Mouse (Mus musculus) cerebellum, adult 2 months (tissue): ENCODE data around the gene Slc10a7. TPM values are rescaled to one million over a fixed set of nuclear protein-coding genes. Genes with fewer than 3 reads are reported as not detected.
A peak's percentile ranks its signal among the peaks of the same experiment; 100 is the strongest.

Source experiments
- DNase-seq, 2 experiments: peaks; one replicate each; pipeline ENCODE4 v3.0.0; 2021
- H3K27ac ChIP-seq: fragments of 200-500 bp; 2 replicates; pipeline ENCODE4 v1.5.1; 2012; ENCODE audit warnings: low read length, control low read depth, inconsistent platforms; ENCODE audit not compliant: insufficient read depth
- H3K27me3 ChIP-seq: fragments of 200-500 bp; 2 replicates; pipeline ENCODE4 v1.6.1; 2012; ENCODE audit warnings: inconsistent platforms, mild to moderate bottlenecking, low read length, moderate library complexity; ENCODE audit not compliant: control insufficient read depth, insufficient read depth
- H3K4me1 ChIP-seq: fragments of 200-500 bp; 2 replicates; pipeline ENCODE4 v1.6.1; 2011; ENCODE audit warnings: low read length; ENCODE audit not compliant: control insufficient read depth, insufficient read depth
- H3K4me3 ChIP-seq: fragments of 200-500 bp; replicated peaks from 2 replicates; pipeline ENCODE3; 2011; ENCODE audit warnings: mild to moderate bottlenecking, low read depth, low read length, control low read depth; ENCODE audit not compliant: insufficient read depth
- CTCF ChIP-seq: fragments of 200-500 bp; IDR thresholded peaks from 2 replicates; pipeline ENCODE4 v1.5.1; 2011; ENCODE audit warnings: low read depth, mild to moderate bottlenecking, control low read depth, low read length, moderate library complexity, borderline replicate concordance; ENCODE audit not compliant: insufficient read depth
- POLR2A ChIP-seq: fragments of 200-500 bp; IDR thresholded peaks from 2 replicates; pipeline ENCODE4 v1.6.1; 2011; ENCODE audit warnings: low read length, control low read depth, borderline replicate concordance; ENCODE audit not compliant: insufficient read depth
- WGBS: fragments of 180-500 bp; shearing (Covaris S2); methylation state at CpG from one replicate; pipeline ENCODE4 v1.1.7; 2018; 5-methylcytosine and 5-hydroxymethylcytosine counted together
- polyA plus RNA-seq: library from polyadenylated mRNA; depleted of rRNA; stranded (reverse); fragments of >200 nt; gene quantifications from 2 replicates; pipeline ENCODE4 v1.2.3, GENCODE M21; 2012

The Slc10a7 gene
- polyA plus RNA-seq, 1 experiment = 6.7 TPM

DNA sequence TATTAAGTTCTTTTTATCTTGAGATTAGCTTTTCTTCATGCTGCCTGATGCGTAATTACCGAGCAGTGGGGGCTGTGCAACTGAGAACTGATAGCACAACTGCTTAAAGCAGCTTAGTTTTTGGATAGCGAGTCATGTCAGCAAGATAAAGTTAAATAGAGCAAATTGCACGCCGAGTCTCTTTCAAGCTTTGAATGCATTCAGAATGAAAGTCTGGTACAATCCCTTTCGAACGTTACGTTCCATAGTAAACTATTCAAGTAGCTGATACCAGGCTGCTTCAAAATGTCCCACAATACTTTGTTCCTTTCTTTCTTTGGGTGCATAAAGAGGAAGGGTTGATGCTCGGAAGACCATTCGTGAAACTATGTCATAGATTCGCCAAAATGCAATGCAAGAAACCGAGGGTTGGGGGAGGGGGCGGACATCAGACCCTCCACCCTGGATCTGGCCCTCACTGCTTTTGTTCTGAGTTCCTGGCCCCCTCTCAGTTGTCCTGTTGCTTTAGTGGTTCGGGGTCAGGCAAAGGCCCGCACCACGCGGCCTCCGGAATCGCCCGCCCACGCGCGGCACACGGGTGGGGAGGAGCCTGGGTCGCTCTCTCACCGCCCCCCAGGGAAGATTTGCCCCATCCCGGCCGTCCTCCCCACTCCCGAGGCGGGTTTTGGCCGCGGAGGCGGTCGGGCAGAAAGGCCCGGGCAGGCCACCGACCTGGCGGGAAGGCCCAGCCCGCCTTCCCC, 997 bp upstream of the Slc10a7 start:
- Histone ChIP-seq H3K27ac (peak overlapping the region; percentile 94), H3K27me3 (no peaks in the 10 kb centered on the region), H3K4me3 (peak overlapping the region; percentile 63), H3K4me1 (no peaks in the 10 kb centered on the region)
- 1% methylated on average over 36 of the region's 38 CpGs for WGBS
- peak in 1 of 2 experiments; percentile 69 for DNase-seq
- no peak for TF ChIP-seq CTCF
- TF ChIP-seq POLR2A = no peak

DNA sequence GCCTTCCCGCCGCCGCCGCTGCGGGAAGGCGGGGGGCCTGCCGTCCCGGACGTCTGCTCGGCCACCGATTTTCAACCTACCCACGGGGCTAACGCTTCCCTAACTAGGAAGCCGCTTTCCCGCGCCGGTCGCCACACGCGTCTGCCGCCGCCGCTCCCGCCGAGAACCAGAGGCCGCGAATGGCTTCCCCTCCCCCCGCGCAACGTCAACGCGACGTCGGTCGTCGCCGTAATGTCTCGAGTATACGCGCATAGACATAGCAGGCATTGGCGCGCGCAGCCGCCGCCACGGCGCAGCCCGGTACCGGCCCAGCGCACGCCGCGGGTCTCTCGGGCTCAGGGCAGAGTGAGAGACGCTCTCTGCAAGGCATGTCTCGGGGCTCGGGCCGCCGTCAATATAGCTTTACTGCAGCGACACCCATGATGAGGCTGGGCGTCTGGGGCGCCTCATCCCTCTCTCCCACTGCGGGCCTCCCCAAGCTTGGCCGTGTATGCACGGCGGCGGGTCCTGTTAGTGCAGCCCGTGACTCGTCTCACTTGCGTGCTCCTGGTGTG, 350 bp upstream of the Slc10a7 start, which contains the start of gene Rbmxl1:
Gene Rbmxl1, minus strand, starts transcription at position 180 of the 554 bp plus-strand sequence.
- Histone ChIP-seq H3K27ac (peak within 1 kb of the TSS; percentile 94), H3K27me3 (no peaks in the 10 kb centered on the region), H3K4me1 (no peaks in the 10 kb centered on the region), H3K4me3 (peak within 1 kb of the TSS; percentile 63)
- WGBS = under 1% methylated on average over 70 of the region's 70 CpGs
- no peak for TF ChIP-seq CTCF
- TF ChIP-seq POLR2A = peak; percentile 60
- DNase-seq = peak; percentile 88 to 93

DNA sequence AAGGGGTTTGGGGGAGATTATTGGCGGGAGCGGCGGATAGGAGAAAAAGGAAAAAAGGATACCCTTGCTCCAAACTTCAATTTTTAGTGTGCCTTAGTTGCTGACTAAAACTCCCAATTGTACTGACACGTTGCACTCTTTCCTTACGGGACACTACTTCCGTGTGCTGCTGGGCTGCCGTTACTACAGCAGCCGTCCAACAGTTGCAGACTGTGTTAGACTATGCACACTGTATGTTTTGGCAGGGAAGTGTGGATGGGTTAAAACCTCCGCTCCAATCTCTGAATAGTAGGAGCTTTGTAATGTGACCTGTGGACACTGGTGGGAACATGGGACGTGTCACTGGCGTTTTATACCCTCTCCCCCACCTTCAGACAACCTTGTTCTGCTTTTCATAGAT, 948 bp downstream of the Slc10a7 start:
- TF ChIP-seq CTCF (no peak), POLR2A (no peak)
- peak in 1 of 2 experiments; percentile 13 for DNase-seq
- peak overlapping the region; percentile 63 for H3K4me3 ChIP-seq
- no peaks in the 10 kb centered on the region for H3K4me1 ChIP-seq
- no peak overlapping the region for H3K27ac ChIP-seq
- H3K27me3 ChIP-seq = no peaks in the 10 kb centered on the region
- WGBS = under 1% methylated on average over 11 of the region's 11 CpGs

DNA sequence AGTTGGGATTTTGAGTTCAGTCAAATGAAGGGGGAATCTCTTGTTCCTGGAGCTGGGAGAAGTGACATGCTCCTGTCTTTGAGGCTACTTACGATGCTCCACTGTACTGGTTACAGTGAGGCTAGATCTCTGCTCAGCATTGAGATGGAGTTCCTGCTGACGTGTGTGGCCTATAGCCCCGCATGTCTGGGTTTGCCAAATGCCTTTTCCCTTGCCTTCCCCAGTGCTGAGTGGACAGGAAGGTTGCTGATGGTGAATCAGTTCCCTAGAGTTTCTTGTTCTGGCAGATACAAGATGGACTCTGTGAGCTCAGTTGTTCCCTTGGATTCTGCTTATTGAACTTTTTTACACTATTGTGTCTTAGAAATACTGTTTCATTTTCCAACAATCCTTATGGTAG, 1.8 kb downstream of the Slc10a7 start:
- Histone ChIP-seq H3K27me3 (no peaks in the 10 kb centered on the region), H3K27ac (no peak overlapping the region), H3K4me1 (no peaks in the 10 kb centered on the region), H3K4me3 (no peak overlapping the region)
- TF ChIP-seq CTCF (no peak), POLR2A (no peak)
- WGBS = 68% methylated on average over 3 of the region's 3 CpGs
- no peak for DNase-seq

DNA sequence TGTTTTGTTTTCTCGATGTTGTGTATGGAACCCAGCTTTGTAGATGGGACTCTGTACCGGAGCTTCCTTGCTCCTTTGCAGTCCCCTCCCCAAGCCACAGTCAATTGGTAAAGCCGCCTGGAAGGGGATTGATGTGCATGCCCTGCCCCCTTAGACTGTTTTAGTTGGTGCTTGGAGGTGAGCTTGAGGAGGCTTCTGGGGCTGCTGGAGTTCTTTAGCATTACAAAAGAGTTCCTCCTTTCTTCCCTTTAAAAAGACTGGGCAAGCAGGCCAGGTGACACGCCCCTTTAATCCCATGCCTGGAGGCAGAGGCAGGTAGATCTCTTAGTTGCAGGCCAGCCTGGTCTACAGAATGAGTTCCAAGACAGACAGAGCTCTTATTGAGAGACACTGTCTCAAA, 4.0 kb downstream of the Slc10a7 start:
- WGBS = 93% methylated on average over 4 of the region's 4 CpGs
- TF ChIP-seq POLR2A (no peak), CTCF (no peak)

DNA sequence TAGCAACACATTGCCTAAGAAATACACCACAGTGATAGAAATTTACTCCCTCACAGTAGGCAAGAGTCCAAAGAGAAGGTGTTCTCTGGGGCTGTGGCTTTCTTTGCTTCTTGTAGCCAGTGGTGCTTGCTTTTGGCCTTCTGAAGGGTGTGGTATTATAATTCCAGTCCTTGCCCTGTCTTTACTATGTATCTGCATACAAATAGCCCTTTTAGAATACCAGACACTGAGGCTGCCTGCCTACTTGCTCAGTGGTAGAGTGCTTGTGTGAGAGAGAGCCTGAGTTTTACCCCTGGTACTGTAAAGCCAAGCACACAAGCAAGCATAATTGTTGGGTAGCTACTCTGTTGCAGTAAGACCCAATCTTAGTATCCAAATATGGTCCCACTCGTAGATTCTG, 5.6 kb downstream of the Slc10a7 start:
- 96% methylated on average over 1 of the region's 1 CpGs for WGBS

More for the DNA sequence above, 4.0 kb downstream of the Slc10a7 start:
- no peaks in the 10 kb centered on the region for H3K27me3 ChIP-seq
- no peak overlapping the region for H3K27ac ChIP-seq
- DNase-seq = no peak
- no peaks in the 10 kb centered on the region for H3K4me1 ChIP-seq
- H3K4me3 ChIP-seq = no peak overlapping the region

DNA sequence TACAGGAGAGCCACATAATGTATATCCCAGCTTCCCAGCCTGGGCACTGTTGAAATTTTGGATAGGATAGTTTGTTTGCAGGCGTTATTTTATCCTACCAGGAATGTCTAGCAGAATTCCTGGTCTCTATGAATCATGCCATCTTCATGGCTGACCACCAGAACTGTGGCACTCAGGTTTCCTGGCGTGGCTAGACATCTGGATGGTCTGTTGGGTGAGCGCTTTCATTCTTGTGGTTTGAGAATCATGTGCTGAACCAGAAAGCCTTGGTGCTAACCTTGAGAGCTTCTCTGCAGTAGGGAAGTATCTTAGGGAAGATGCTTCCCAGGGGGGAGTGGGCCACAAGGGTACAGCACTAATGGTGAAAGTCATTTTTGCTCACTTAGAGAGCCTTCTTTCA, 6.0 kb downstream of the Slc10a7 start:
- Histone ChIP-seq H3K4me1 (no peaks in the 10 kb centered on the region), H3K27me3 (no peaks in the 10 kb centered on the region), H3K27ac (no peak overlapping the region), H3K4me3 (no peak overlapping the region)
- TF ChIP-seq POLR2A (no peak), CTCF (no peak)
- DNase-seq = no peak
- WGBS = 91% methylated on average over 3 of the region's 3 CpGs

More for the DNA sequence above, 5.6 kb downstream of the Slc10a7 start:
- no peaks in the 10 kb centered on the region for H3K27me3 ChIP-seq
- TF ChIP-seq CTCF = no peak
- TF ChIP-seq POLR2A = no peak
- no peak overlapping the region for H3K4me3 ChIP-seq
- no peak overlapping the region for H3K27ac ChIP-seq
- H3K4me1 ChIP-seq = no peaks in the 10 kb centered on the region
- DNase-seq = no peak

DNA sequence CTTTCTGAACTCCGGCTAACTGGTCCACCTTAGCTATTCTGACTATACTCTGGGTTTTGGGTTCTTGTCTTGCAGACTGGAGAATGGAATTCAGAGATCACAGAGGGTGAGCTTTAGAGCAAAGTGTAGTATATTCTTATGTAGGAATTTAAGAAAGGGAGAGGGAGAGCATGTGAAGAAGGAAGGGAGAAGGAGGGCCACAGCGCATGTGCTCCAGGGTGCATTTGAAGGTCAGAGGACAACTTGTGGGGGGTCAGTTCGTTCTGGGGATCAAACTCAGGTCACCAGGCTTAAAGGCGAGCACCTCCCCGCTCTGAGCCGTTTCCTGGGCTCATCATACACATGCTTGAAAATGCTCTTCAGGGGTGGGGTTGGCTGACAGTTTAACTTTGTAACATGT, 24.8 kb downstream of the Slc10a7 start:
- H3K4me1 ChIP-seq = no peaks in the 10 kb centered on the region
- no peak overlapping the region for H3K27ac ChIP-seq
- no peak for DNase-seq
- WGBS = 83% methylated on average over 6 of the region's 6 CpGs
- TF ChIP-seq CTCF (no peak), POLR2A (no peak)
- no peaks in the 10 kb centered on the region for H3K27me3 ChIP-seq
- no peak overlapping the region for H3K4me3 ChIP-seq
